Mouse (Mus musculus): ENCODE results near the gene Gm10985. TPM values are rescaled to one million over a fixed set of nuclear protein-coding genes. Genes with fewer than 3 reads are reported as not detected.
A peak's percentile ranks its signal among the peaks of the same experiment; 100 is the strongest.

Gm10985 gene
- total RNA-seq, 1 experiment: not detected

DNA sequence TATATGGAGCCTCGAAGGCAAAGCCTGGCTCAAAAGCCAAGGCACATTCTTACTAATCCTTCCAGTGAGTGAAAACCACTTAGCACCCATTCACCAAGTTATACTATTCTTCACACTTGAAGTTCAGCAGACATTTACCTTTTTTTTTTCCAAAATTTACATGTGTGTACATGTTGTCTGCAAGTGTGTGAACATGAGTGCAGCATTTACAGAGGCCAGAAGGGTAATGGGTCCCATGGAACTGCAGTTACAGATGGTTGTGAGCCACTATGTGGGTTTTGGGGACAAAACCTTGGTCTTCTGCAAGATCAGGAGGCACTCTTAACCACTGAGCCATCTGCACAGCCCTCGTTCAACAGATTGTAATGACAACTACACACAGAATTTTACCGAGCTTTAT is 9.9 kb downstream of the Gm10985 start:
- no peak for DNase-seq (ENCODE audit: low read depth, low spot score)
- in situ Hi-C loops (cut with MboI; ENCODE audit: low sequenced_read_pairs in 2 of 2, unreplicated experiment in 2 of 2): no loop called here

DNA sequence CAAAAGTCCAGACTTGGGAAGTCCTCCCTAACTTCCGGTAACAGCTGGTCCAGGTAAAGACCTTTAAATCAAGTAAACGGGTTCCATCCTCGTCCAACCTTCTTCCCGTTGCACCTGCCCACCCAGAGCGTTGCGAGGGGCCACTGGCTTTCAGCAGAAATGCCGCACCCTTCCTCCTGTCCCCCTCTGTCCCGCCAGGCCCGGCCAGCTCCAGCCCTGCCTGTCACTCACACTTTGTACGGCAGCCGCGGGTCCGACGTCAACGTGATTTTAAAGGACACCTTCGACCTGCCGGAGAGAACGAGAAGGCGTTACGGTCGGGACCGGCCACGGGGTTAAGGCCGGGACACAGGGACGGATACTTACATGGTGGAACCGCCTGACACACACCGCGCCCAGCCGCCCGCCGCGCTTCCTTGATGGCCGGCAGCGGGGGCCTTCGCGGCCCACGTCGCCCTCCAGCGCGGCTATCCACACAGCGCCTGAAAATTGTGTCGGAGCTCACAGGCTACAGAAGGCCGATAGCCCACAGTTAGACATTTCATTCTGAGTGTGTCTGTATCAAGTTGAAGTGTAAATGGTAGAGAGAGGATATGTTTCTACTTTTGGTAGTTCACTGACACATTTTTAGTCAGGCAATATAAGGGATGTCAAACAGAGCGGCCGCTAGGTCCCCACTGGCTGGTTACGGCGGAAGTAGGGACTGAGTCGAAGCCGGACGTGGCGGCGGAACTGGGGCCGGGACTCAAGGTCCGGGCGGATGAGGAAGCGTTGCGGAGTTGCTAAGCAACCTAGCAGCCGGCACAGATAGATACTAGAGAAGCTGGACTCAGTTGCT is 18.7 kb downstream of the Gm10985 start, which contains the start of gene Ufm1:
TSS of gene Ufm1 (minus strand) at position 448 of the 838 bp plus-strand sequence.
- peak; percentile 88 for DNase-seq (ENCODE audit: low read depth, low spot score)
- Histone ChIP-seq H3K4me1 (ENCODE audit: control insufficient read depth in 2 of 2, insufficient read depth in 2 of 2, low read length in 2 of 2, poor library complexity in 1 of 2) (peaks cover 0 to 4% of the 10 kb centered on the region in 2 experiments; a peak in 1 of 4 replicates), H3K4me3 (ENCODE audit: insufficient read depth in 1 of 2, low read depth in 1 of 2, low read length in 2 of 2, poor library complexity in 1 of 2, severe bottlenecking in 1 of 2) (peak within 1 kb of the TSS; percentile 89 to 95), H3K27ac (ENCODE audit: insufficient read depth, low read depth, low read length, poor library complexity, severe bottlenecking) (no peak within 1 kb of the TSS), H3K36me3 (ENCODE audit: control insufficient read depth, insufficient read depth, low read length, poor library complexity, severe bottlenecking) (peaks cover 11% of the 10 kb centered on the region), H3K9me3 (ENCODE audit: control insufficient read depth, insufficient read depth, low read depth, low read length) (no peaks in the 10 kb centered on the region), H3K9ac (ENCODE audit: insufficient read depth, low read depth, low read length, poor library complexity, severe bottlenecking) (peak within 1 kb of the TSS; percentile 82)
- in situ Hi-C loops (cut with MboI; ENCODE audit: low sequenced_read_pairs in 2 of 2, unreplicated experiment in 2 of 2): no loop called here
- TF ChIP-seq ZC3H11A (IDR thresholded peaks at IDR 0.05; ENCODE audit: borderline replicate concordance, low read depth, low read length): no peak
- TF ChIP-seq HCFC1 (IDR thresholded peaks at IDR 0.05; ENCODE audit: borderline replicate concordance, insufficient read depth, low read length): peak; percentile 82

More for the DNA sequence above, 9.9 kb downstream of the Gm10985 start:
- H3K4me3 ChIP-seq (ENCODE audit: insufficient read depth in 1 of 2, low read depth in 1 of 2, low read length in 2 of 2, poor library complexity in 1 of 2, severe bottlenecking in 1 of 2): no peak overlapping the region
- H3K9me3 ChIP-seq (ENCODE audit: control insufficient read depth, insufficient read depth, low read depth, low read length): no peaks in the 10 kb centered on the region
- H3K27ac ChIP-seq (ENCODE audit: insufficient read depth, low read depth, low read length, poor library complexity, severe bottlenecking): no peak overlapping the region
- no peak overlapping the region for H3K9ac ChIP-seq (ENCODE audit: insufficient read depth, low read depth, low read length, poor library complexity, severe bottlenecking)
- TF ChIP-seq ZC3H11A (IDR thresholded peaks at IDR 0.05; ENCODE audit: borderline replicate concordance, low read depth, low read length): no peak
- no peak for TF ChIP-seq CHD2 (IDR thresholded peaks at IDR 0.05; ENCODE audit: low read depth, low read length)
- no peak for TF ChIP-seq MAFK (IDR thresholded peaks at IDR 0.05; ENCODE audit: insufficient read depth, low read depth, low read length)
- no peak for TF ChIP-seq ZNF384 (IDR thresholded peaks at IDR 0.05; ENCODE audit: low read depth, low read length)
- TF ChIP-seq HCFC1 (IDR thresholded peaks at IDR 0.05; ENCODE audit: borderline replicate concordance, insufficient read depth, low read length): no peak
- peaks cover 12% of the 10 kb centered on the region for H3K36me3 ChIP-seq (ENCODE audit: control insufficient read depth, insufficient read depth, low read length, poor library complexity, severe bottlenecking)
- no peaks in the 10 kb centered on the region for H3K4me1 ChIP-seq (ENCODE audit: control insufficient read depth in 2 of 2, insufficient read depth in 2 of 2, low read length in 2 of 2, poor library complexity in 1 of 2)

GRCm38 (mm10) chr3:53868212-53868611 is 23.3 kb downstream of the Gm10985 start:
- peaks cover 0 to 14% of the 10 kb centered on the region in 2 experiments; a peak in 3 of 4 replicates for H3K4me1 ChIP-seq (ENCODE audit: control insufficient read depth in 2 of 2, insufficient read depth in 2 of 2, low read length in 2 of 2, poor library complexity in 1 of 2)
- no peak overlapping the region for H3K4me3 ChIP-seq (ENCODE audit: insufficient read depth in 1 of 2, low read depth in 1 of 2, low read length in 2 of 2, poor library complexity in 1 of 2, severe bottlenecking in 1 of 2)
- TF ChIP-seq HCFC1 (IDR thresholded peaks at IDR 0.05; ENCODE audit: borderline replicate concordance, insufficient read depth, low read length) (no peak), ZC3H11A (IDR thresholded peaks at IDR 0.05; ENCODE audit: borderline replicate concordance, low read depth, low read length) (no peak), ZNF384 (IDR thresholded peaks at IDR 0.05; ENCODE audit: low read depth, low read length) (no peak), CHD2 (IDR thresholded peaks at IDR 0.05; ENCODE audit: low read depth, low read length) (no peak), MAFK (IDR thresholded peaks at IDR 0.05; ENCODE audit: insufficient read depth, low read depth, low read length) (no peak)
- in situ Hi-C loops (cut with MboI; ENCODE audit: low sequenced_read_pairs in 2 of 2, unreplicated experiment in 2 of 2): no loop called here
- DNase-seq (ENCODE audit: low read depth, low spot score): no peak
- H3K9ac ChIP-seq (ENCODE audit: insufficient read depth, low read depth, low read length, poor library complexity, severe bottlenecking): no peak overlapping the region
- no peak overlapping the region for H3K27ac ChIP-seq (ENCODE audit: insufficient read depth, low read depth, low read length, poor library complexity, severe bottlenecking)
- H3K9me3 ChIP-seq (ENCODE audit: control insufficient read depth, insufficient read depth, low read depth, low read length): no peaks in the 10 kb centered on the region
- no peaks in the 10 kb centered on the region for H3K36me3 ChIP-seq (ENCODE audit: control insufficient read depth, insufficient read depth, low read length, poor library complexity, severe bottlenecking)

DNA sequence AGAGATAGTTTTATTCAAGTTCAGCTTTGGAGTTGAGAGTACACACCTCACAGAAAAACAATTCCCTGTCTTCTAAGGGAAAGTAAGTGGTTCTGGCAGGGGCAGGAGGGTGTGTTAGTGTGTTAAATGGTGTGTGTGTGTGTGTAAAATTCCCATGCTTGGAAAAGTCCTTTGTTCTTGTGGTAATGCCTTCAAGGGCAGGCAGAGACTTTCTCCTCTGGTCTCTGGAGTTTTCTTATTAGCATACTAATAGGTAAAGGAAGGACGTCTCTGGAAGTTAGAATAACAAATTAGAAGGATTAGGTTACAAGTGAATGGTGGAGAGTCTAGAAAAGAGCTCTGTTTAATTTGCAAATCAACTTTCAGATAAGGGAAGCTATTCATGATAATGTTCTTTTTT is 24.4 kb downstream of the Gm10985 start:
- TF ChIP-seq MAFK (IDR thresholded peaks at IDR 0.05; ENCODE audit: insufficient read depth, low read depth, low read length): no peak
- TF ChIP-seq HCFC1 (IDR thresholded peaks at IDR 0.05; ENCODE audit: borderline replicate concordance, insufficient read depth, low read length): no peak
- TF ChIP-seq CHD2 (IDR thresholded peaks at IDR 0.05; ENCODE audit: low read depth, low read length): no peak
- TF ChIP-seq ZNF384 (IDR thresholded peaks at IDR 0.05; ENCODE audit: low read depth, low read length): no peak
- TF ChIP-seq ZC3H11A (IDR thresholded peaks at IDR 0.05; ENCODE audit: borderline replicate concordance, low read depth, low read length): no peak
- in situ Hi-C loops (cut with MboI; ENCODE audit: low sequenced_read_pairs in 2 of 2, unreplicated experiment in 2 of 2): no loop called here
- peaks cover 0 to 14% of the 10 kb centered on the region in 2 experiments; a peak in 3 of 4 replicates for H3K4me1 ChIP-seq (ENCODE audit: control insufficient read depth in 2 of 2, insufficient read depth in 2 of 2, low read length in 2 of 2, poor library complexity in 1 of 2)
- no peak overlapping the region for H3K9ac ChIP-seq (ENCODE audit: insufficient read depth, low read depth, low read length, poor library complexity, severe bottlenecking)
- peak overlapping the region; percentile 43; the same call in 1 of the 2 replicates for H3K27ac ChIP-seq (ENCODE audit: insufficient read depth, low read depth, low read length, poor library complexity, severe bottlenecking)
- H3K9me3 ChIP-seq (ENCODE audit: control insufficient read depth, insufficient read depth, low read depth, low read length): no peaks in the 10 kb centered on the region
- no peak overlapping the region for H3K4me3 ChIP-seq (ENCODE audit: insufficient read depth in 1 of 2, low read depth in 1 of 2, low read length in 2 of 2, poor library complexity in 1 of 2, severe bottlenecking in 1 of 2)
- DNase-seq (ENCODE audit: low read depth, low spot score): no peak
- H3K36me3 ChIP-seq (ENCODE audit: control insufficient read depth, insufficient read depth, low read length, poor library complexity, severe bottlenecking): no peaks in the 10 kb centered on the region

Data from ES-E14 (cell line).